Mouse (Mus musculus) cerebellum, adult 2 months (tissue): Measurements from ENCODE around the gene Cmtm7.

Experiments
- CTCF ChIP-seq: fragments of 200-500 bp; IDR thresholded peaks from 2 replicates; pipeline ENCODE4 v1.5.1; 2011; ENCODE audit warnings: low read depth, mild to moderate bottlenecking, control low read depth, low read length, moderate library complexity, borderline replicate concordance; ENCODE audit not compliant: insufficient read depth
- POLR2A ChIP-seq: fragments of 200-500 bp; IDR thresholded peaks from 2 replicates; pipeline ENCODE4 v1.6.1; 2011; ENCODE audit warnings: low read length, control low read depth, borderline replicate concordance; ENCODE audit not compliant: insufficient read depth

DNA sequence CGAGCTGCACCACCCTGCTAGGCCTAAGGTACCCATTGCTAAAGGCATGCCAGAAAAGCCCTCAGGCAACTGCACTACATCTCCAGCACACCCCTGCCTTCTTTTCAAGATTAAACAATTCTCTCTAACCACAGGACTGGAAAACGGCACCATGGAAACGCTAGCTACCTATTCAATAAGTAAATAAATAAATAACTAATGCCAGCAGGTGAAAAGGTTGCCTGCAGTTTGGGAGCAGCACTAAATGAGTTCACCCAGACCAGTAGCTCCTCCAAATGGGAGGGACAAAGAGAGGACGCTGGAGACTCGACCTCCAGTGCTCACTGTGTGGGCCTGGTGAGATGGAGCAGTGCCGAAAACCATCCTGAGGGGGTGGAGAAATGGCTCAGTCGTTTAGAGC is 48.7 kb upstream of the Cmtm7 start:
- TF ChIP-seq POLR2A (no peak), CTCF (no peak)
